Mouse (Mus musculus) megakaryocyte, embryonic 14.5 days (primary cell): ENCODE data around the gene Jmjd6.
"Not testable (repeated sequence)": the region's sequence is repeated elsewhere in the genome, so short reads cannot be mapped to it uniquely, and the experiment has no call there.

Experiments used
- FLI1 ChIP-seq: IDR thresholded peaks from 2 replicates; pipeline ENCODE4 v1.6.1; 2012; ENCODE audit warnings: low read length, inconsistent platforms, mixed read lengths
- GATA1 ChIP-seq: IDR thresholded peaks from 3 replicates; pipeline ENCODE4 v1.6.1; 2012; ENCODE audit warnings: mixed read lengths, low read length, inconsistent platforms, borderline replicate concordance

GRCm38 (mm10) chr11:116823885-116824284 is 19.4 kb downstream of the Jmjd6 start:
- TF ChIP-seq GATA1, FLI1: not testable (repeated sequence)
